Mouse (Mus musculus) forebrain, embryonic 10.5 days (tissue): ENCODE measurements around the gene Gdap1l1. TPM values are rescaled to one million over a fixed set of nuclear protein-coding genes. Genes with fewer than 3 reads are reported as not detected.
"Not testable (repeated sequence)": the region's sequence is repeated elsewhere in the genome, so short reads cannot be mapped to it uniquely, and the experiment has no call there.

ENCODE experiments used
- DNase-seq: peaks from one replicate; pipeline ENCODE4 v3.0.0-alpha.2; 2017; ENCODE audit warnings: low spot score; ENCODE audit errors: extremely low spot score
- H3K27ac ChIP-seq: fragments of 300-500 bp; sonication (generic); 2 replicates; pipeline ENCODE4 v1.5.1; 2016; ENCODE audit warnings: mild to moderate bottlenecking
- H3K27me3 ChIP-seq: fragments of 300-500 bp; sonication (generic); 2 replicates; pipeline ENCODE4 v1.6.1; 2016; ENCODE audit warnings: mild to moderate bottlenecking; ENCODE audit not compliant: poor library complexity, severe bottlenecking
- H3K36me3 ChIP-seq: fragments of 300-500 bp; sonication (generic); replicated peaks from 2 replicates; pipeline ENCODE4 v1.6.1; 2016; ENCODE audit warnings: mild to moderate bottlenecking, moderate library complexity
- H3K4me1 ChIP-seq: fragments of 300-500 bp; sonication (generic); 2 replicates; pipeline ENCODE4 v1.6.1; 2016
- H3K4me3 ChIP-seq: fragments of 300-500 bp; sonication (generic); 2 replicates; pipeline ENCODE4 v1.5.1; 2016; ENCODE audit warnings: mild to moderate bottlenecking, moderate library complexity
- H3K9me3 ChIP-seq: fragments of 300-500 bp; sonication (generic); 2 replicates; pipeline ENCODE4 v1.6.1; 2016; ENCODE audit warnings: mild to moderate bottlenecking, moderate library complexity
- WGBS: fragments of 180-500 bp; shearing (Covaris S2); methylation state at CpG from one replicate; pipeline ENCODE4 v1.1.7; 2016; 5-methylcytosine and 5-hydroxymethylcytosine counted together
- polyA plus RNA-seq: library from polyadenylated mRNA; unstranded; fragments of >200 nt; fragmentation: Nextera tagmentation; extraction: Ambion mirVana; gene quantifications from 2 replicates; pipeline ENCODE4 v1.2.1, GENCODE M21; 2016

Gdap1l1 gene
- 10.0 and 11.8 TPM in 2 replicates for polyA plus RNA-seq

DNA sequence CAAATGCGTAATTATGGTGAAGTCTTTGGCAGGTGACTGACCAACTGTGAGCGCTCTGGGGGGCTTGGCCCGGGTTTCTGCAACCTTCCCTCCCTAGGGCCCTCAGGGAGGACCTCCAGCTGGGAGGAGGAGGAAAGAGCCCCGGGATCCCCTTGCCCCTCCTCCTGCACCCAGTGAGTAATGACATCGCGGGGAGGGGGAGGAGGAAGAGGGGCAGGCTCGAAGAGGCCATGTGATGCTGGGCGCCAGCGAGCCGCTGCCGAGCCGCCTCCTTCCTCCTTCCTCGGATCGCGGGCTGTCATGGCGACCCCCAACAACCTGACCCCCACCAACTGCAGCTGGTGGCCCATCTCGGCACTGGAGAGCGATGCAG, at the start of gene Gdap1l1:
TSS of gene Gdap1l1 (plus strand) at position 231 of the 373 bp plus-strand sequence.
- Histone ChIP-seq H3K27ac (peak within 1 kb of the TSS; percentile 80), H3K27me3 (peaks cover 32% of the 10 kb centered on the region), H3K4me3 (peak within 1 kb of the TSS; percentile 62), H3K4me1 (peaks cover 26% of the 10 kb centered on the region), H3K9me3 (no peaks in the 10 kb centered on the region), H3K36me3 (no peaks in the 10 kb centered on the region)
- DNase-seq: no peak
- 0% methylated on average over 18 of the region's 18 CpGs for WGBS

DNA sequence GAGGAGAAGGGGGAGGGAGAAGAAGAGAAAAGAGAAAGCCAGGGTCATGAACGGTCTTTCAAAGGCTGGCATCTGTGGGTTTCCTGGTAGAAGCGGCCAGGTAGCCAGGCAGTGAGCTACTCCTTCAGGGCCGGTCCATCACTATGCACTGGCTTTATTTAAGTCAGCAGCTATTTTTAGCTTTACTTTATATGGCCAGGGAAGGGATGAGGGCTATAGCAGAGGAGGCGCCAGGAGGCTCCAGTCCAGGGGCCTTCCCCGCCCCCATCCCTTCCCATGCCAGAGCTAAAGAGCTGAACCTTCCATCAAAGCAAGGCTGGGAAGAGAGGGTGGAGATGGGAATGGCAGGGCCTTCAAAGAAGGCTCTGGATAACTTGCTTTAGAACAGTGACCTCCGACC, 45.8 kb upstream of the Gdap1l1 start:
- Histone ChIP-seq H3K4me3 (no peak overlapping the region), H3K27me3 (0 out of 2 replicates have a peak, but pooled peaks cover 4% of the 10 kb centered on the region), H3K27ac (no peak overlapping the region), H3K9me3 (no peaks in the 10 kb centered on the region), H3K4me1 (peaks cover 4% of the 10 kb centered on the region), H3K36me3 (no peaks in the 10 kb centered on the region)
- no peak for DNase-seq
- 87% methylated on average over 6 of the region's 6 CpGs for WGBS

DNA sequence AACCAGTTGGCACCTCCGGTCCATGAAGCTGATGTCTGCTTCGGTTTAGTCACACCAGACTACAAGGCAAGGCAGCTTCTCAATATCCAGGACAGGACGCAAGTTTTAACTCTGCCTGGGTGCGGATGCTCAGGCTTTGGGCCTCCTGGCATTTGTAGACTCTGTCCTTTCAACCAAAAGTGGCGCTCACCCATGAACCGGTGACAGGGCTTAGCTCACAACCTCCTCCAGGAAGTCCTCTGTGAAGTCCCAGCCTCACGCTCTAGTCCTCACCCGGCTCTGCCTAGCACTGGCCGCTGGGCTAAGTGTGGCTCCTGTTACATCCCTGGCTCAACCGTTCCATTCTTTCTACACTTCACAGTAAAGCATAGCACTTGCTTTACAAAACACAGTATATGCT, 45.0 kb upstream of the Gdap1l1 start:
- H3K36me3 ChIP-seq: no peaks in the 10 kb centered on the region
- 88% methylated on average over 10 of the region's 10 CpGs for WGBS
- H3K27ac ChIP-seq: no peak overlapping the region
- DNase-seq: no peak
- no peaks in the 10 kb centered on the region for H3K9me3 ChIP-seq
- H3K4me1 ChIP-seq: peaks cover 12% of the 10 kb centered on the region
- H3K4me3 ChIP-seq: no peak overlapping the region
- H3K27me3 ChIP-seq: 0 out of 2 replicates have a peak, but pooled peaks cover 4% of the 10 kb centered on the region

DNA sequence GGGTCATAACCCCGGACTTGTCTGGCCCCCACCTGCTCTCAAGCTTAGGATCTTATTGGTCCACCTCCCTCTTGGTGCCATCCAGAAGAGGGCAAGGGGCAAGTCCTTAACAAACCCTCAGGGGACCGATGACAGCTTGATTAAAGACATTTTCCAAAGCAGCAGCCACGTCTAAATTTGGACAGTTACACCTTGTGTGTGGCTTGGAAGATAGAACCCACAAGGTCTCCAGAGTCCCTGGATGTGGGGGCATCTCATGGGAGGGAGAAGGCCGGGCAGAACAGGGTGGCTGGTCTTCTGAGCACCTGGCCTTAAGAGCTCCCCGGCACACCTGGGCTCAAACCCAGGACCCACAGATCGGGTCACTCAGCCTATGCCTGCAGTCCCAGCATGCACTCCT, 44.3 kb upstream of the Gdap1l1 start:
- 0 out of 2 replicates have a peak, but pooled peaks cover 4% of the 10 kb centered on the region for H3K27me3 ChIP-seq
- DNase-seq: no peak
- H3K36me3 ChIP-seq: no peaks in the 10 kb centered on the region
- no peak overlapping the region for H3K4me3 ChIP-seq
- no peak overlapping the region for H3K27ac ChIP-seq
- 85% methylated on average over 6 of the region's 6 CpGs for WGBS
- peaks cover 15% of the 10 kb centered on the region for H3K4me1 ChIP-seq
- H3K9me3 ChIP-seq: no peaks in the 10 kb centered on the region

DNA sequence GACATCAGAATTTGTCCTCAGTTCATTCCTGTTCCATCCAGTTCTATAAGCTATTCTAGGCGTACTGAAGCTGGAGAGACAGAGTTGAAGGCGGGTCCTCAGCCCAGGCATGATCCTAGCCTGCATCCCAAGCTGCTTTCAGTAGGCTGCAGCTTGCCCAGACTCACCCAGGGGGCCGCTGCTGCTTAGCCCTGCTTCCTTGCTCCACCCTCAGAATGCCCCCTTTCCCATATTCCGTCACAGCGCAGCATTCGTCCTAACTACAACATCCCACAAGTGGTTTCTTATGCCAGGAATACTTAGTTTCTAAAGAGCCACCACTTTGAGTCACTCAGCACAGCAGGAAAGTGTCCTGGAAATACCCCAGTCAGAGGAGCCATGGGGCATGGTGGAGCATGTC, 43.3 kb upstream of the Gdap1l1 start:
- Histone ChIP-seq H3K4me1 (peaks cover 15% of the 10 kb centered on the region), H3K36me3 (no peaks in the 10 kb centered on the region), H3K27ac (no peak overlapping the region), H3K27me3 (0 out of 2 replicates have a peak, but pooled peaks cover 4% of the 10 kb centered on the region), H3K4me3 (no peak overlapping the region), H3K9me3 (no peaks in the 10 kb centered on the region)
- WGBS: 72% methylated on average over 6 of the region's 6 CpGs
- DNase-seq: no peak

DNA sequence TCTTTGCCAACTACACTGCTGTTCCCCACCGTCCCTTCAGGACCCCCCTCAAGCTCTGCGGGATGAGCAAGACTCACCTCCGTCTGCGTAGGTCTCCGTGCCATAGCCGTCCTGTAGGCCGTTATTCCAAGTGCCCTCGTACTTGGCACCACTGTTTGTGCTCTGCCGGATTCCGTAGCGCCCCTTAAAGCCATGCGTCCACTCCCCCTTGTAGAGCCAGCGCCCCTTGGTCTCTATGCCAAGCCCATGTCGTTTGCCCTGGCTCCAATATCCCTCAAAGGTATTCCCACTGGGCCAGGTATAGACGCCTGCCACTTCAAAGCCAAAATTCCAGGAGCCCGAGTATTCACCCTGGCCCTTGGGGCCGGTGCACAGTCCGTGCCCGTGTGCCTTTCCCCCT, 41.2 kb upstream of the Gdap1l1 start:
- H3K27ac ChIP-seq: peak overlapping the region; percentile 76; the same call in 1 of the 2 replicates
- 94% methylated on average over 19 of the region's 19 CpGs for WGBS

DNA sequence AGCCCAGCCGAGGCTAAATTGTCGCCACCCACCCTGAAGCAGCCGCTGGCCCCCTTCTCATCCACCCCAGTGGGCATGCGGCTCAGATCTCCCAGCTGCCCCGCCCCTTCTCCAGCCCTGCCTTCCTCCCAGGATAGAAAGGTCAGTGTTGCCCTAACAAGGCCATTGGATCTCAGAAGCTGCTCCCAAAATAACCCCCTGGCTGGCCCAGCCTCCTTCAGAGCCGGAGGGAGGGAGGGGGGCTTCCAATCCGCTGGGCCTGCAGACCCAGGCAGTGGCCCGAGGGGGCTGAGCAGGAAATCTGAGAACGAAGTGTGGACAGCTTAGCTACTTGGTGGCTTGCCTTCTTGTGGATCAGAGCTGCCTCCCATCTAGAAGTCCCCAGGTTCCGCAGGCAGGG, 40.4 kb upstream of the Gdap1l1 start, which contains the start of gene Jph2:
TSS of gene Jph2 (minus strand) at position 89 of the 400 bp plus-strand sequence.
- H3K27me3 ChIP-seq: 0 out of 2 replicates have a peak, but pooled peaks cover 4% of the 10 kb centered on the region
- no peaks in the 10 kb centered on the region for H3K9me3 ChIP-seq
- peak within 1 kb of the TSS; percentile 76 for H3K27ac ChIP-seq
- DNase-seq: peak; percentile 52
- H3K36me3 ChIP-seq: no peaks in the 10 kb centered on the region
- H3K4me3 ChIP-seq: peak within 1 kb of the TSS; percentile 37
- 11% methylated on average over 10 of the region's 10 CpGs for WGBS
- peaks cover 15% of the 10 kb centered on the region for H3K4me1 ChIP-seq

More for the DNA sequence above, 41.2 kb upstream of the Gdap1l1 start:
- Histone ChIP-seq H3K9me3 (no peaks in the 10 kb centered on the region), H3K27me3 (0 out of 2 replicates have a peak, but pooled peaks cover 4% of the 10 kb centered on the region), H3K4me3 (peak overlapping the region; percentile 37), H3K36me3 (no peaks in the 10 kb centered on the region), H3K4me1 (peaks cover 15% of the 10 kb centered on the region)
- DNase-seq: no peak

DNA sequence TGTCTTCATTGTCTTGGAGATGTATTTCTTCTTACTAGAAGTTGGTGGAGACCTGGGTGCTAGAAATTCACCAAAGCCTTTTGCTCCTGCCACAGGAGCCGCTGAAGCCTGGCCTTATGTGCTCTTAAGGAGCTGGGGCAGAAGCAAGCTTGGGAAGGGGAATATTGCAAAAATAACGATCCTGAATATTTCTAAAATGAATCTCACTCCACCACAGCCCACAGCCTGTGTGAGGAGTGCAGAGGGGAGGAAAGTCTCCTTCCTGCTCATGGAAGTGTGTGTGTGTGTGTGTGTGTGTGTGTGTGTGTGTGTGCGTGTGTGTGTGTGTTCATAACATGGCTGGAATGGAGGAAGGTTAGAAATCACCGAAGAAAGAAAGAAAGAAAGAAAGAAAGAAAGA, 39.5 kb upstream of the Gdap1l1 start:
- no peak for DNase-seq
- H3K4me3 ChIP-seq: no peak overlapping the region
- H3K4me1 ChIP-seq: peaks cover 15% of the 10 kb centered on the region
- no peaks in the 10 kb centered on the region for H3K36me3 ChIP-seq
- H3K27ac ChIP-seq: 0 out of 2 replicates have a peak overlapping the region, but pooled peaks have one; percentile 76
- 0 out of 2 replicates have a peak, but pooled peaks cover 4% of the 10 kb centered on the region for H3K27me3 ChIP-seq
- 86% methylated on average over 4 of the region's 4 CpGs for WGBS
- H3K9me3 ChIP-seq: no peaks in the 10 kb centered on the region

DNA sequence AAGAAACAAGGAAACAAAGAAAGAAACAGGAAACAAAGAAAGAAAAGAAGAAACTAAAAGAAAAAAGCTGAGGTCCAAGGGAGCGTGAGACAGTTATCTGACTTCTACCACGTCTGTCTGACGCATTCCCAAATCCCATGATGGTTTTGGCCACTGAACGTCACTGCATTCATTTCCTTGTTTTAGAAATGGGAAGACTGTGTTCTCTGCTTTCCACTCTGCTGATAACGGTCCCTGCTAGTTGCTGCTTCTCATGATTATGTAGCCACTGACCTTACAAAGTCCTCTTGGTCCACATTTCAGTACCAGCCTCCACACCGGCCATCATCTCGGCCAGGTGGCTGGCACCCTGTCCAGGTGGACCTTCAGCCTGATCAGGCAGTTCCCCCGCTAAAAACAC, 39.1 kb upstream of the Gdap1l1 start:
- Histone ChIP-seq H3K9me3 (no peaks in the 10 kb centered on the region), H3K36me3 (no peaks in the 10 kb centered on the region), H3K27ac (no peak overlapping the region), H3K4me1 (peaks cover 15% of the 10 kb centered on the region), H3K4me3 (no peak overlapping the region), H3K27me3 (0 out of 2 replicates have a peak, but pooled peaks cover 4% of the 10 kb centered on the region)
- WGBS: 83% methylated on average over 8 of the region's 8 CpGs
- no peak for DNase-seq

DNA sequence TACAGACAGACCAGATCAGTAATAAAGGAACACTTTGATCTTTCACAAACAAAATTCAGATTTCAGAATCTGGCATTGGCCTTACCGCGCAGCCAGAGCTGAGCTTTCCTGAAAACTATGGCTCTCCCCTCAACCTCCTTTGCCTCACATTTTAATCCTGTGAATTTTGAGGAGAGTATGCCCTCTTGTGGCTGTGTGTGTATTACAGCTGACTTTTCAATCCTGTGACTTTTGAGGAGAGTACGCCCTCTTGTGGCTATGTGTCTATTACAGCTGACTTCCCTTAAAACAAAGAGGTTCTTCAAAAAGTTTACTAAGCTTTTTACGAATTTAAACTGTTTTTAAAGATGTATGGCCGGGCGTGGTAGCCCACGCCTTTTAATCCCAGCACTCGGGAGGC, 37.1 kb upstream of the Gdap1l1 start:
- Histone ChIP-seq H3K9me3 (no peaks in the 10 kb centered on the region), H3K36me3 (peaks cover 13% of the 10 kb centered on the region), H3K4me3 (no peak overlapping the region), H3K27me3 (0 out of 2 replicates have a peak, but pooled peaks cover 4% of the 10 kb centered on the region), H3K27ac (no peak overlapping the region), H3K4me1 (peaks cover 15% of the 10 kb centered on the region)
- DNase-seq: peak; percentile 77
- 18% methylated on average over 8 of the region's 8 CpGs for WGBS

DNA sequence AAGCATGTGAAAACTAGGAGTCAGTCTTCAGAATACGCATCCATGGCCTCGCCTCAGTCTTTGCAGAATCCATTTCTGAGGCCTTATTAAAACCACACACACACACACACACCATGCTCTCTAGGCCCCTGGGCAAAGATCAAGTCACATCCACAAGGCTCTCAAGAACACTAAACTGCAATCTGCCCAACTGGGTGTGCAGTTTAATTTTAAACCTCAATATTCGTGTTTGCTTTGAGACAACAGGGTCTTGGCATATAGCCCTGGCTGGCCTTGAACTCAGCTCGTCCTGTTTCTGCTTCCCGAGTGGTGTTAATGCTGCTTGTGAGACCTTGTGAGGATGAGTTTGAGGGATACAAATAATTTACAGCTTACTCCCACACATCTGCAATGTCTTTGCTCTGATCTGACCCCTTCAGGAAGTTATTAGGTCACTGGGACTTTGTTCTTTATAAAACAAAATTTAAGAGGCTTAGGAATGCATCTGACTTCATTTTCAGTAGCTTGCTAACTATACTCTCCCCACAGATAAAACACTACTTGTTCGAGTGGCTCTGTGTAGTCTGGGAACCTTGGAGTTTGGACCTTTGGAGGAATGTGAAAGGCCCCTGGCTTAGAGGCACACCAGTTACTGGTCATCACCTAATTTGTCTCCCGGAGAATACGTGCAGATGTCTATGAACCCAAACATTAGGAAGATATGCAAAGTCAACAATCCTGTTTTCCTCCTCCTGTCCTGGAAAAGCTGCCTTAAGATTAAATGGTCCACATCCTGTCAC, 34.0 kb upstream of the Gdap1l1 start:
- Histone ChIP-seq H3K27ac (no peak overlapping the region), H3K27me3 (no peaks in the 10 kb centered on the region), H3K4me3 (no peak overlapping the region), H3K9me3 (no peaks in the 10 kb centered on the region), H3K36me3 (peaks cover 38% of the 10 kb centered on the region), H3K4me1 (no peaks in the 10 kb centered on the region)
- 91% methylated on average over 8 of the region's 8 CpGs for WGBS
- no peak for DNase-seq

DNA sequence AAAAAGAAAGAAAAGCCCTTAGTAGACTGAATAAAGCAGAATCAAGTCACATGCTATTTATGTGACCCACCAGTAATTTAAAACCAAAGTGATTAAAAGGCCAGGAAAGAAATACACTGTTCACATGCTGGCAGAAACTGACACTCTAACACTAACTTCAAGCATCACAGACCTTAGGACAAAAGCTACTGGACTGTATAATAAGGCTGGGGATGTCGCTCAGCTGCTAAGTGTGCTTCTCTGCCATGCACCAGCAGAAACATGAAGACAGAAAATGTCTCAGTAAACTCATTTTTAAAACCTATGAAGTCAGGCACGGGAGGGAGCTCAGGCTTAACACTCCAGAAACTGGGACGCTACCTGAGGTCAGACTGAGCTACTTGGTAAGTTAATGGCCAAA, 28.1 kb upstream of the Gdap1l1 start:
- peaks cover 88% of the 10 kb centered on the region for H3K36me3 ChIP-seq
- no peaks in the 10 kb centered on the region for H3K9me3 ChIP-seq
- no peaks in the 10 kb centered on the region for H3K4me1 ChIP-seq
- no peak overlapping the region for H3K27ac ChIP-seq
- H3K27me3 ChIP-seq: no peaks in the 10 kb centered on the region
- 90% methylated on average over 3 of the region's 3 CpGs for WGBS
- H3K4me3 ChIP-seq: no peak overlapping the region
- no peak for DNase-seq

DNA sequence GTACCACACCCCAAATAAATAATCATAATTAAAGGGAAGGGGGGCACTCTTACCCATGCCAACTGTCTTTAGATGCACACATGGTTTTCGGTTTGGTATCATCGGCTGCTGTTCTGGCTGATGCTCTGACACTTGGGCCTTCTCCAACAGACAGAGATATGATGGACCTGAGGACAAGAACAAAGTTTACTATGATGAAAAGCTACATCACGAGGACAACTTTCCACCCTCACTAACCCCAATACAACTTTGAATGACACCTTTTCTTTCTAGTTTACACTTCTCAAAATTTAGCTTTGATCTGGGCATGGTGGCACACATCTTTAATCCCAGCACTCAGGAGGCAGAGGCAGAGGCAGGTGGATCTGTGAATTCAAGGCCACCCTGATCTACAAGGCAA, 26.9 kb upstream of the Gdap1l1 start:
- H3K27ac ChIP-seq, H3K27me3 ChIP-seq, DNase-seq, H3K4me3 ChIP-seq, H3K9me3 ChIP-seq, H3K4me1 ChIP-seq: not testable (repeated sequence)
- WGBS: 94% methylated on average over 3 of the region's 3 CpGs
- peaks cover 90% of the 10 kb centered on the region for H3K36me3 ChIP-seq
